Mouse (Mus musculus) heart, adult 8-10 months (tissue): ENCODE measurements around the gene Nipbl. TPM values are rescaled to one million over a fixed set of nuclear protein-coding genes. Genes with fewer than 3 reads are reported as not detected.
"Not testable (repeated sequence)": the region's sequence is repeated elsewhere in the genome, so short reads cannot be mapped to it uniquely, and the experiment has no call there.

ENCODE experiments used
- DNase-seq: peaks from one replicate; pipeline ENCODE4 v3.0.0; 2022; ENCODE audit warnings: low spot score
- total RNA-seq, 4 experiments: library from RNA; stranded (reverse); gene quantifications; 2 replicates each; pipeline ENCODE4 v1.2.4; 2022

Gene Nipbl
- total RNA-seq, 4 experiments from 2014 or later, result 26.0 to 30.2 (median 27.5) TPM

- no peak for DNase-seq
These were observed 150.1 kb downstream of the Nipbl start for GRCm38 (mm10) chr15:8294150-8294549.

GRCm38 (mm10) chr15:8291251-8291650 is 153.0 kb downstream of the Nipbl start:
- no peak for DNase-seq

- DNase-seq, result no peak
These were observed 162.1 kb downstream of the Nipbl start for GRCm38 (mm10) chr15:8282155-8282554.

DNA sequence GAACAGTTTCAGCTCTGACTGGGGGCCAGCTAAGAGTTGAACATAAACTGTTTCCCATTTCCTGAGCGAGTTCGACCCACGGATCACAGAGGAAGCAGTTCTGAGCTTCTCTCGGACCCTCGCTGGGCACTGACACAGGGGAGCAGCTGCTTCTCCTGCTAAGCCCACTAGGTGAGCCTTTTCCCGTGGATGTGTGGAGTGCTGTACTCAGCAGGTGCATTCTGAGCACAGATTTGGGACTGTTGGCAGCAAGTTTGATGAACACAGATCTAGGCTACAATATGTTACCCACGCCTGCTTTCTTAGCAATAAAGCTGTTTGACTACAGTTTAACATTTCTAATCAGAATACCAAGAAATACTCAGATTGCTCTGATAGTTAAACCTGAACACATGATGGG is 162.6 kb downstream of the Nipbl start:
- DNase-seq, result no peak

GRCm38 (mm10) chr15:8279929-8280610 is 164.2 kb downstream of the Nipbl start:
- peak; percentile 22 for DNase-seq

GRCm38 (mm10) chr15:8279320-8279779 is 164.9 kb downstream of the Nipbl start:
- peak; percentile 1 for DNase-seq

DNA sequence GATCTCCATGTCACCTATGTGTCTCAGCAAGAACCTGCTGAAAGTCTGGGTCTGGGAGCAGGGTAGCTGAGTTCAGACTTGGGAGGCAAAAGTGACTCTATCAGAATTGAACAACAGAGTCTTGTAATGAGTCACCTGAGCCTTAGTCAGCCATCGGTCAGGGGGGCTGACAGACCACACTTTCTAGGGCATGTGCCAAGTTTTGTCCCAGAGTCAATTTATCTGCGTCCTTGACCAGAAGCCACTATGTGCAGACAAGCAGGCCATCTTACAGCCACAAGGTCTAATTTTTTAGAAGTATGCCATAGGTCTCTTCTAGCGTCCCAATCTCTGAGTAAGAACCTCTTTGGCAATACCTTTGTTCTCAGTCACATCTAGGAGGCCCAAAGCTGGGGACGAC is 166.3 kb downstream of the Nipbl start:
- DNase-seq, result not testable (repeated sequence)

DNA sequence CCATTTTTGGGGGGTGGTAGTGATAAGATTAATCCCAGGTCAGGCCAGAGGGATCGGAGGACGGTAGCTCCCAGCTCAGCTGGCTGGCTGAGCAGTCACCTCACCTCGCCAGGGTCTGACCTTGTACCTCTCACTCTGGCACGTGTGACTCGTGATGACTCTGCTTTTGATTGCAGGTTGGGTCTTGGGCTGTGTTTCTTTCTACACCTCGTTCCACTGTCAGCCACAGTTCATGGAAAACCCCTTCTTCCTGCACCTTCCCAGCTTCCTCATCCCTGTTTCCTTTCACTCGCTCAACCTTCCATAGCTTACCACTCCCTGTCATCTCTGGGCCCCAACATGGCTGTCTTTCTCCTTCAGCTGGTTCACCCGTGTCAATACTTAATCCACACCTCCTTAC is 172.3 kb downstream of the Nipbl start:
- DNase-seq, result no peak

DNA sequence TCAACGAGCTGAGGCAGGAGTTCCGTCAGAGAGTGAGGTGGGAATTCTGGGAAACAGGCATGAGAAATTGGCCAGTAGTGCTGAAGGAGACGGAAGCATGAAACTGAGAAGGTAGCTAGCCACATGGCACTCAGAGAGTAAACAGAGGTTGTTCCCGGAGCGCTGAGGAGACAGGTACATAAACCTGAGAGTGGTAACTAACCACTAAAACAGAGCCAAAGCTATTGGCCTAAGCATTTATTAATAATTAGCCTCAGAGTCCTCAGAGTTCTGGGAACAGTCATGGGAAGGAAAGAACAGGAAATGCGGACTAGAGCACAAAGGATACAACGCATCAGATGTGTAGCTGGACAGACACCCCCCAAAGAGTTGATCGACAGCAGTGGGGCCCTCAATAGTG is 176.0 kb downstream of the Nipbl start:
- no peak for DNase-seq

DNA sequence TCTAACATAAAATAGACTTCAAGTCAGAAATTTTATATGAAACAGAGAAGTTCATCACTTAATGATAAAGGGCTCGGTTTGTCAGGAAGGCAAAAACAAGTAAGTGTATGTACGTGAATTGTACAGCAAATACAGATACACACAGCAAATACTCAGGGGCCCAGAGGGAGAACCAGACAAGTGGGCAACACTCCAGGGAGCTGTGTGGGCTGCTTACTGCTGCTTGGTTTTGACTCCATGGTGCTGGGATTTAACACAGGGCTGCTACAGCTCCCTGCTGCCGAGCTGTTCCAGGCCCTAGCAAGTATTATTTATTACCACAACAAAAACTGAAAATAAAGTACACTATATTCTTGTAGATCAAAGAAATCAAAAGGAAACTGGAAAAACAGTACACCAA is 177.1 kb downstream of the Nipbl start:
- no peak for DNase-seq

DNA sequence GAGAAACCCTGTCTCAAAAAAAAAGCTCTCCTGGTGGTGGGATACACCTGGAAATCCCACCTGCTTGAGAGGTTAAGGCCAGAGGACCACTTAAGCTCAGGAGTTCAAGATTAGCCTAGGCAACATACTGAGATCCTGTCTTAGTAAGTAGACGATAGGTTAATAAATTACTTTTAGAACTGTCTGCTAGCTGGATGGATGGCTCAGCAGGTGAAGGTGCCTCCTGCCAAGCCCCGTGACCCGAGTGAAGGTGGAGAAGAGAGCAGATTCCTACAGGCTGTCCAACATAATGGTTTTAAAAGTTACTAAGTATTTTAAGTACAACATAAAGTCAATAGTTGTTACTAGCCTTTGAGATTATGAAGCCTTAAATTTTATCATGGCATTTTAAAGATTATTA is 178.3 kb downstream of the Nipbl start:
- no peak for DNase-seq

Other genes starting within 250 kb of the Nipbl start
- not detected for gene Gm2310, start 75.5 kb upstream of the Nipbl start, total RNA-seq